Mouse (Mus musculus): ENCODE data around the gene Olfr620. TPM values are rescaled to one million over a fixed set of nuclear protein-coding genes. Genes with fewer than 3 reads are reported as not detected.

Gene Olfr620
- not detected in 2 replicates for polyA plus RNA-seq (2016; fragmentation: Nextera tagmentation; extraction: Ambion mirVana)

DNA sequence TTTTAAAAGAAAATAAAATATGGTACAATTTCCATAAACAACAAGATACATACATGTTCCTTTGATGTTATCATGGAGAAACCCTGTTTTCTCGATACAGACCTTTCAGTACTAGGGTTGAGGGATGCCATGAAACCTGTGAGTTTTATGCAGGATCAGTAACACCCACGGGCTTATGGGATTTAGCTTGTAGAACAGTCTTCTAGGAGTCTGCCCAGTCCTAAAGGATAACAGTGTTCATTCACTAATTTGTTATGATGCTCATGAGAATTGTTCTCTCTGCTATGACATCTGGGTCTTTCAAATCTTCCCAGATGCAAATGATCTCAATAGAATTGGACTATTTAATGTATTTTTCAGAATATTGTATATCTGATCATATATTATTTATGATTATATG is at the start of gene Olfr620:
Olfr620 (minus strand) TSS at position 101 of the 400 bp plus-strand sequence.
- no peak for ATAC-seq (ENCODE audit: low FRiP score)
- H3K36me3 ChIP-seq: no peaks in the 10 kb centered on the region
- H3K9me3 ChIP-seq (replicated peaks): no peaks in the 10 kb centered on the region

DNA sequence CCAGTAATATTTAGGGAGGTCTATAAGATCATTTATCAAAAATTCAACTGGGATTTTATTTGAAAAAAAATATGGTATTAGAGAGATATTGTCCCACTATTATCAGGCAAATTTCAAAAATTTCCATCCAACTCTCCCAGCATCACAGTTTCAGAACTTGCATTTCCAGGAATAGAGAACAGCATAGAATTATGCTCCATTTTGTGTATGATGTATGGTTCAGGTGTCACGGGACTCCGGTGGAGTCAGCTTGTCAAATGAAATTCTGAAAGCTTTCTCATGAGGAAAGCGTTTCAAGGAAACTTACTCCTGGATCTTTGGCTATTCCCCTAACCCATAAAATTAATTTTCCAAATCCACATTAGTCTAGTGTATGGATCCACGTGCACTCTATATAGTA is 31.7 kb upstream of the Olfr620 start:
- H3K4me1 ChIP-seq: no peaks in the 10 kb centered on the region
- H3K9ac ChIP-seq: no peak overlapping the region
- WGBS: 93% methylated on average over 4 of the region's 4 CpGs
- H3K27me3 ChIP-seq: no peaks in the 10 kb centered on the region
- no peak overlapping the region for H3K4me3 ChIP-seq
- H3K4me2 ChIP-seq (replicated peaks): no peak overlapping the region
- no peaks in the 10 kb centered on the region for H3K36me3 ChIP-seq
- no peaks in the 10 kb centered on the region for H3K9me3 ChIP-seq (replicated peaks)
- H3K27ac ChIP-seq: no peak overlapping the region
- no peak for ATAC-seq (ENCODE audit: low FRiP score)

More for the DNA sequence above, at the start of gene Olfr620:
- Histone ChIP-seq H3K4me2 (replicated peaks) (no peak within 1 kb of the TSS), H3K27me3 (no peaks in the 10 kb centered on the region), H3K27ac (no peak within 1 kb of the TSS), H3K9ac (no peak within 1 kb of the TSS), H3K4me1 (no peaks in the 10 kb centered on the region), H3K4me3 (no peak within 1 kb of the TSS)
- WGBS: 83% methylated on average over 2 of the region's 2 CpGs

DNA sequence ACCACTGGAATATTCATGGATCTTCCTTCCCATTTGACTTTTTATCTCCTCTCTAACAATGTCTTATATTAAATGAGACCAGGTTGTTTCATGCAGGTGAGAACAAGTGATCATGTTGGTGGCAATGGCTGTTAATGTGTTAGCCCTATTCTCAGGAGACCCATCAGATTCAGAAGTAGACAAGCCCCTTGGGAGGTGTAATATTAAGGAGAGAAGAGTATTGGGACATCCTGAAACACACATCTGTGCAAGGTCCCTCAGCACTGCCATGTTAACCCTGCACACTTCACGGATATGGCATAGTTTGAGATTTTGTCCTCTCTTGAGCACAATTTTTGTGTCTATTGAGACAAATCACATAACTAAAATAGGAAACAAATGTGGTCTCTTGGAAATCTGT is 30.3 kb upstream of the Olfr620 start, which contains the start of gene Olfr622:
Olfr622 (minus strand) TSS at position 101 of the 400 bp plus-strand sequence.
- H3K36me3 ChIP-seq: no peaks in the 10 kb centered on the region
- WGBS: 79% methylated on average over 1 of the region's 1 CpGs
- no peak for ATAC-seq (ENCODE audit: low FRiP score)
- no peaks in the 10 kb centered on the region for H3K4me1 ChIP-seq
- no peaks in the 10 kb centered on the region for H3K9me3 ChIP-seq (replicated peaks)
- H3K27ac ChIP-seq: no peak within 1 kb of the TSS
- H3K4me3 ChIP-seq: no peak within 1 kb of the TSS
- H3K27me3 ChIP-seq: no peaks in the 10 kb centered on the region
- no peak within 1 kb of the TSS for H3K9ac ChIP-seq
- no peak within 1 kb of the TSS for H3K4me2 ChIP-seq (replicated peaks)

DNA sequence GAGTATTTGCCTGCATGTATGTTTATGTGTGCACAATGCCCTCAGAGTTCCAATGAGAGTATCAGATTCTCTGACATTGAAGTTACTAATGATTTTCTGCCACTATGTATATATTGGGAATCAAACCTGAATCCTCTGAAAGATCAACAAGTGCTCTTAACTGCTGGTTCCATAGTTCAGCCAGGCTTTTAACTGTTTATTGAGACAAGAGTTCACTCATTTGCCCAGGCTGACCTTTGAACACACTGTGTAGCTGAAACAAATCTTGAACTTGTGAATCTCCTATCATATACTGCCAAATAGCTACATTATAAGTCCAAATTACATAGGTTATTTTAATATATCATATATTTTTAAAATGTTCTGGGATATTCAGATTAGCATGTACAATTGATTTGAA is 24.5 kb upstream of the Olfr620 start:
- no peak for ATAC-seq (ENCODE audit: low FRiP score)
- H3K27ac ChIP-seq: no peak overlapping the region

DNA sequence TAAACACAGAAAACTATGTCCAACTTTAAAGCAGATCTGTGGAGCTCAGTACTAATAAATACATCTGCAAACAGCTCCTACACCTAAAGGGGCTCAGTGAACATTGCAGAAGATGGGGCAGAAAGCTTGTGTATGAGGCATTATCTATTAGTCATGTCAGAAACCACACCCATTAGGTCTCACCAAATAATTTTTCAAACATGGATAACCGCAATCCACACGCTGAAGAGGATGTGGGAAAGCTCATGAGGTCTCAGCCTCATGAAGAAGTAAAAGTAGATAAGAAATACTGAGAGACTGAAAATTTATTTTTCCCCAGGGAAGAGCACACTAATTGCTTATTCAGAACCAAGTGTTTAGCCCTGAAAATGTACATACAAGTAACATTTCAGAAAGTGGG is 4.9 kb downstream of the Olfr620 start:
- Histone ChIP-seq H3K27me3 (no peaks in the 10 kb centered on the region), H3K4me3 (no peak overlapping the region), H3K36me3 (no peaks in the 10 kb centered on the region), H3K4me2 (replicated peaks) (no peak overlapping the region), H3K4me1 (no peaks in the 10 kb centered on the region), H3K27ac (no peak overlapping the region), H3K9ac (no peak overlapping the region), H3K9me3 (replicated peaks) (no peaks in the 10 kb centered on the region)
- WGBS: 83% methylated on average over 2 of the region's 2 CpGs
- ATAC-seq (ENCODE audit: low FRiP score): no peak

More for the DNA sequence above, 24.5 kb upstream of the Olfr620 start:
- no peaks in the 10 kb centered on the region for H3K36me3 ChIP-seq
- H3K4me2 ChIP-seq (replicated peaks): no peak overlapping the region
- H3K27me3 ChIP-seq: no peaks in the 10 kb centered on the region
- H3K9me3 ChIP-seq (replicated peaks): no peaks in the 10 kb centered on the region
- no peak overlapping the region for H3K9ac ChIP-seq
- no peaks in the 10 kb centered on the region for H3K4me1 ChIP-seq
- no peak overlapping the region for H3K4me3 ChIP-seq

GRCm38 (mm10) chr7:103600275-103600674 is 12.1 kb downstream of the Olfr620 start, which contains the start of gene Olfr619:
Olfr619 (plus strand) TSS chr7:103600575.
- H3K27me3 ChIP-seq: no peaks in the 10 kb centered on the region
- H3K9ac ChIP-seq: no peak within 1 kb of the TSS
- no peaks in the 10 kb centered on the region for H3K36me3 ChIP-seq
- H3K27ac ChIP-seq: no peak within 1 kb of the TSS
- ATAC-seq (ENCODE audit: low FRiP score): no peak
- H3K9me3 ChIP-seq (replicated peaks): no peaks in the 10 kb centered on the region
- H3K4me2 ChIP-seq (replicated peaks): no peak within 1 kb of the TSS
- no peak within 1 kb of the TSS for H3K4me3 ChIP-seq
- H3K4me1 ChIP-seq: no peaks in the 10 kb centered on the region

GRCm38 (mm10) chr7:103589803-103590202 is 22.5 kb downstream of the Olfr620 start, which contains the start of gene Olfr618:
Olfr618 (plus strand) TSS chr7:103590103.
- no peaks in the 10 kb centered on the region for H3K36me3 ChIP-seq
- ATAC-seq (ENCODE audit: low FRiP score): no peak
- no peak within 1 kb of the TSS for H3K27ac ChIP-seq
- WGBS: 73% methylated on average over 2 of the region's 2 CpGs
- no peaks in the 10 kb centered on the region for H3K27me3 ChIP-seq
- H3K4me2 ChIP-seq (replicated peaks): no peak within 1 kb of the TSS
- H3K4me1 ChIP-seq: no peaks in the 10 kb centered on the region
- no peaks in the 10 kb centered on the region for H3K9me3 ChIP-seq (replicated peaks)
- no peak within 1 kb of the TSS for H3K9ac ChIP-seq
- H3K4me3 ChIP-seq: no peak within 1 kb of the TSS

DNA sequence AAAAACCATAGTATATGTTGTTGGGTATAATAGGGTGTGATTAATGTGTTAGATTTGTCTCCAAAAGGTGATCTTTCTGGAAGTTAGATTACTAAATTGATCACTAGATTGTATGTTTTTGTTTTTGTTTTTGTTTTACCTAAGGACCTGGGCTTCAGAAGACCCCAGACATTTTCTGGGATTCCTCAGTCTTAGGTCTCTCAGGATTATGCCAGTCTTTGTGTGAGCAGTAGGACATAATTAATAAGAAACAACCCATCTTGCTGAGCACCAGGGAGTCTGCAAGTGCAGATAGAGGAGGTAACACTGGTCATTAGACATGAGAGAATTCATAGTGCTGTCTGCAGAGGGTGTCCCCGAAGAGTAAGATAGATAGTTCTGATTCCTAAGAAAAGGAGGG is 39.6 kb downstream of the Olfr620 start, which contains the start of gene Olfr617:
Olfr617 (plus strand) TSS at position 301 of the 400 bp plus-strand sequence.
- H3K9me3 ChIP-seq (replicated peaks): no peaks in the 10 kb centered on the region
- no peak within 1 kb of the TSS for H3K4me3 ChIP-seq
- no peaks in the 10 kb centered on the region for H3K27me3 ChIP-seq
- H3K27ac ChIP-seq: no peak within 1 kb of the TSS
- no peak within 1 kb of the TSS for H3K9ac ChIP-seq
- ATAC-seq (ENCODE audit: low FRiP score): no peak
- WGBS: 91% methylated on average over 1 of the region's 1 CpGs
- H3K4me2 ChIP-seq (replicated peaks): no peak within 1 kb of the TSS
- no peaks in the 10 kb centered on the region for H3K36me3 ChIP-seq
- H3K4me1 ChIP-seq: no peaks in the 10 kb centered on the region

DNA sequence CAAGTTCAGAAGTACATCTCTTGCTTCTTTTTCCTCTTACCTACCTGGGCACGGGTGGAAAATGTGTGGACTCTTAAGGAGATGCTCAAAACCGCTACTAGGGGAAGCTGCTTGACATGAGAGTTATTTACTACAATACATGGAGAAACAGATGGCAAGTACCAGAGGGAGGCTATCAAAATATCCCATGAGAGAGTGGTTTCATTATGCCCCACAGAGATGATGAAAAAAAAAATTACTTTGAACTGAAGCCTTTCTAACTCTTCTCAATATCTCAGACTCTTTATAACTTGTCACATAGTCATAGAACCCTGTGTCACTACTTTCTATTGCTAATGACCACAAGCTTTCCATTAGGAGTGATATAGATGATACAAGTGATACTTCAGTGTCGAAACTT is 43.3 kb downstream of the Olfr620 start, which contains the start of gene Olfr616:
Olfr616 (minus strand) TSS at position 101 of the 400 bp plus-strand sequence.
- H3K9me3 ChIP-seq (replicated peaks): no peaks in the 10 kb centered on the region
- no peak within 1 kb of the TSS for H3K27ac ChIP-seq
- no peak within 1 kb of the TSS for H3K4me3 ChIP-seq
- H3K27me3 ChIP-seq: no peaks in the 10 kb centered on the region
- ATAC-seq (ENCODE audit: low FRiP score): no peak
- WGBS: 80% methylated on average over 3 of the region's 3 CpGs
- no peaks in the 10 kb centered on the region for H3K4me1 ChIP-seq
- no peak within 1 kb of the TSS for H3K9ac ChIP-seq
- no peaks in the 10 kb centered on the region for H3K36me3 ChIP-seq
- no peak within 1 kb of the TSS for H3K4me2 ChIP-seq (replicated peaks)

DNA sequence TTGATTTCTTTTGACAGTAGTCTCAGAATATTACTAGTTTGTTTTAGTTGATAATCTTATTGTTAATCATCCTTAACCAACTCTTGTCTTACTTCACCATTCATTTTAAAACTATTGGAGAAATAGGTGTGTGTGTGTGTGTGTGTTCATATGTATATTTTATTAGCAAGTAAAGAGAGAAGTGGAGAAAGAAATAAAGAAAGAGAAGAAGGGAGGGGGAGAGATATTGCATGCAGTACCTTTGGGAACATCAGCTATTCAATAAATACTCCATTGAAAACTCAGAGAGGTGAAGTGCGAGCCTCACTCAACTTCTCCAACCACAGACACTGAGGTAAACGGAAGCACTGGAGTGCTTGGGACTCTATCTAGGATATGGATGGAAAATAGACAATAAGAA is 56.6 kb downstream of the Olfr620 start, which contains the start of gene Olfr615:
Olfr615 (plus strand) TSS at position 301 of the 400 bp plus-strand sequence.
- H3K36me3 ChIP-seq: no peaks in the 10 kb centered on the region
- H3K4me3 ChIP-seq: no peak within 1 kb of the TSS
- no peak for ATAC-seq (ENCODE audit: low FRiP score)
- no peak within 1 kb of the TSS for H3K9ac ChIP-seq
- H3K4me2 ChIP-seq (replicated peaks): no peak within 1 kb of the TSS
- H3K27me3 ChIP-seq: no peaks in the 10 kb centered on the region
- WGBS: 84% methylated on average over 2 of the region's 2 CpGs
- H3K27ac ChIP-seq: no peak within 1 kb of the TSS
- H3K4me1 ChIP-seq: no peaks in the 10 kb centered on the region
- no peaks in the 10 kb centered on the region for H3K9me3 ChIP-seq (replicated peaks)

Small RNAs within 50 kb of the gene (microRNA-seq; reads per million reads assigned to microRNA genes)
- not detected for gene Gm26506

Other genes with a start within 250 kb of the Olfr620 start
- not detected in 2 replicates for gene Olfr601, start 249.9 kb downstream of the Olfr620 start, polyA plus RNA-seq (2016; fragmentation: Nextera tagmentation; extraction: Ambion mirVana)
- not detected in 2 replicates for gene Olfr603, start 226.4 kb downstream of the Olfr620 start, polyA plus RNA-seq (2016; fragmentation: Nextera tagmentation; extraction: Ambion mirVana)
- gene Usp17lc, start 197.5 kb downstream of the Olfr620 start, polyA plus RNA-seq (2016; fragmentation: Nextera tagmentation; extraction: Ambion mirVana): not detected in 2 replicates
- not detected in 2 replicates for gene Olfr605, start 167.1 kb downstream of the Olfr620 start, polyA plus RNA-seq (2016; fragmentation: Nextera tagmentation; extraction: Ambion mirVana)
- gene Olfr606, start 163.5 kb downstream of the Olfr620 start, polyA plus RNA-seq (2016; fragmentation: Nextera tagmentation; extraction: Ambion mirVana): not detected in 2 replicates
- gene Olfr607, start 148.4 kb downstream of the Olfr620 start, polyA plus RNA-seq (2016; fragmentation: Nextera tagmentation; extraction: Ambion mirVana): not detected in 2 replicates
- not detected in 2 replicates for gene Olfr608, start 142.7 kb downstream of the Olfr620 start, polyA plus RNA-seq (2016; fragmentation: Nextera tagmentation; extraction: Ambion mirVana)
- gene Olfr609, start 114.5 kb downstream of the Olfr620 start, polyA plus RNA-seq (2016; fragmentation: Nextera tagmentation; extraction: Ambion mirVana): not detected in 2 replicates
- gene Olfr610, start 100.4 kb downstream of the Olfr620 start, polyA plus RNA-seq (2016; fragmentation: Nextera tagmentation; extraction: Ambion mirVana): not detected in 2 replicates
- gene Olfr611, start 91.7 kb downstream of the Olfr620 start, polyA plus RNA-seq (2016; fragmentation: Nextera tagmentation; extraction: Ambion mirVana): not detected in 2 replicates
- gene Olfr612, start 69.8 kb downstream of the Olfr620 start, polyA plus RNA-seq (2016; fragmentation: Nextera tagmentation; extraction: Ambion mirVana): not detected in 2 replicates
- not detected in 2 replicates for gene Olfr613, start 64.5 kb downstream of the Olfr620 start, polyA plus RNA-seq (2016; fragmentation: Nextera tagmentation; extraction: Ambion mirVana)
- not detected in 2 replicates for gene Olfr615, start 56.5 kb downstream of the Olfr620 start, polyA plus RNA-seq (2016; fragmentation: Nextera tagmentation; extraction: Ambion mirVana)
- gene Olfr616, start 43.4 kb downstream of the Olfr620 start, polyA plus RNA-seq (2016; fragmentation: Nextera tagmentation; extraction: Ambion mirVana): not detected in 2 replicates
- gene Olfr617, start 39.5 kb downstream of the Olfr620 start, polyA plus RNA-seq (2016; fragmentation: Nextera tagmentation; extraction: Ambion mirVana): not detected in 2 replicates
- not detected in 2 replicates for gene Olfr618, start 22.4 kb downstream of the Olfr620 start, polyA plus RNA-seq (2016; fragmentation: Nextera tagmentation; extraction: Ambion mirVana)
- gene Olfr619, start 12.0 kb downstream of the Olfr620 start, polyA plus RNA-seq (2016; fragmentation: Nextera tagmentation; extraction: Ambion mirVana): not detected in 2 replicates
- not detected in 2 replicates for gene Olfr622, start 30.2 kb upstream of the Olfr620 start, polyA plus RNA-seq (2016; fragmentation: Nextera tagmentation; extraction: Ambion mirVana)
- gene Olfr623, start 51.2 kb upstream of the Olfr620 start, polyA plus RNA-seq (2016; fragmentation: Nextera tagmentation; extraction: Ambion mirVana): not detected in 2 replicates
- 0.04 and 0.07 TPM in 2 replicates for gene Olfr624, start 58.7 kb upstream of the Olfr620 start, polyA plus RNA-seq (2016; fragmentation: Nextera tagmentation; extraction: Ambion mirVana)
- not detected in 2 replicates for gene Olfr625-ps1, start 70.2 kb upstream of the Olfr620 start, polyA plus RNA-seq (2016; fragmentation: Nextera tagmentation; extraction: Ambion mirVana)
- not detected in 2 replicates for gene Olfr243, start 102.1 kb upstream of the Olfr620 start, polyA plus RNA-seq (2016; fragmentation: Nextera tagmentation; extraction: Ambion mirVana)
- not detected in 2 replicates for gene Olfr628, start 117.8 kb upstream of the Olfr620 start, polyA plus RNA-seq (2016; fragmentation: Nextera tagmentation; extraction: Ambion mirVana)
- gene Olfr629, start 132.4 kb upstream of the Olfr620 start, polyA plus RNA-seq (2016; fragmentation: Nextera tagmentation; extraction: Ambion mirVana): not detected in 2 replicates
- not detected in 2 replicates for gene Olfr630, start 144.8 kb upstream of the Olfr620 start, polyA plus RNA-seq (2016; fragmentation: Nextera tagmentation; extraction: Ambion mirVana)
- gene Olfr69, start 159.1 kb upstream of the Olfr620 start, polyA plus RNA-seq (2016; fragmentation: Nextera tagmentation; extraction: Ambion mirVana): not detected in 2 replicates
- gene Olfr68, start 167.2 kb upstream of the Olfr620 start, polyA plus RNA-seq (2016; fragmentation: Nextera tagmentation; extraction: Ambion mirVana): not detected in 2 replicates
- not detected in 2 replicates for gene Olfr67, start 179.3 kb upstream of the Olfr620 start, polyA plus RNA-seq (2016; fragmentation: Nextera tagmentation; extraction: Ambion mirVana)
- 799 and 940 TPM in 2 replicates for gene Hbb-bt, start 201.5 kb upstream of the Olfr620 start, polyA plus RNA-seq (2016; fragmentation: Nextera tagmentation; extraction: Ambion mirVana)
- 613 and 772 TPM in 2 replicates for gene Hbb-bs, start 215.6 kb upstream of the Olfr620 start, polyA plus RNA-seq (2016; fragmentation: Nextera tagmentation; extraction: Ambion mirVana)
- not detected in 2 replicates for gene Hbb-bh2, start 228.0 kb upstream of the Olfr620 start, polyA plus RNA-seq (2016; fragmentation: Nextera tagmentation; extraction: Ambion mirVana)
- gene Hbb-bh1, start 230.6 kb upstream of the Olfr620 start, polyA plus RNA-seq (2016; fragmentation: Nextera tagmentation; extraction: Ambion mirVana): 614 and 792 TPM in 2 replicates
- gene Hbb-y, start 240.7 kb upstream of the Olfr620 start, polyA plus RNA-seq (2016; fragmentation: Nextera tagmentation; extraction: Ambion mirVana): 8,282 and 10,510 TPM in 2 replicates

All from hindbrain, embryonic 12.5 days (tissue).